ENCODE assay signal across 7 mouse cellular contexts in genomic region chr6:116338520-116338919, GRCm38 (mm10). TPM values are rescaled to one million over a fixed set of nuclear protein-coding genes. Genes with fewer than 3 reads are reported as not detected.
DNase-seq lines count a peak whose midpoint lies in the region; ATAC-seq and TF ChIP-seq lines count a peak whose summit lies in the region.

No protein-coding gene starts in this region.

- no peak for DNase-seq in limb, embryonic 14.5 days (ENCODE audit: low spot score)
- DNase-seq in spleen, postnatal 4 days (ENCODE audit: low spot score in 2 of 2) = no peak
- DNase-seq in right cerebral cortex, adult 2 months (ENCODE audit: low spot score in 2 of 2) = no peak

- H3K27me3 ChIP-seq in megakaryocyte, embryonic 14.5 days (replicated peaks) = peaks cover 1% of the 10 kb centered on the region
- H3K27me3 ChIP-seq in forebrain, embryonic 12.5 days = peaks cover 13% of the 10 kb centered on the region; the same call in 1 of the 2 replicates
- no peaks in the 10 kb centered on the region for H3K27me3 ChIP-seq in limb, embryonic 14.5 days (ENCODE audit: control insufficient read depth, insufficient read depth, low read length)
- no peaks in the 10 kb centered on the region for H3K27me3 ChIP-seq in stomach, embryonic 15.5 days (replicated peaks)

- peaks cover 4% of the 10 kb centered on the region; the same call in 1 of the 2 replicates for H3K9me3 ChIP-seq in megakaryocyte, embryonic 14.5 days
- H3K9me3 ChIP-seq in forebrain, embryonic 12.5 days = no peaks in the 10 kb centered on the region
- no peaks in the 10 kb centered on the region for H3K9me3 ChIP-seq in limb, embryonic 14.5 days (ENCODE audit: control insufficient read depth, low read length)
- H3K9me3 ChIP-seq in stomach, embryonic 15.5 days = no peaks in the 10 kb centered on the region

- H3K27ac ChIP-seq in forebrain, embryonic 12.5 days = no peak overlapping the region
- H3K27ac ChIP-seq in limb, embryonic 14.5 days (replicated peaks; ENCODE audit: low read depth, low read length) = no peak overlapping the region
- H3K27ac ChIP-seq in stomach, embryonic 15.5 days = no peak overlapping the region

- WGBS in forebrain, embryonic 12.5 days = 9% methylated on average over 8 of the region's 8 CpGs
- WGBS in limb, embryonic 14.5 days = 7% methylated on average over 8 of the region's 8 CpGs
- 7% methylated on average over 8 of the region's 8 CpGs for WGBS in stomach, embryonic 15.5 days

- peak overlapping the region; percentile 93 for H3K4me3 ChIP-seq in megakaryocyte, embryonic 14.5 days (replicated peaks)
- H3K4me3 ChIP-seq in forebrain, embryonic 12.5 days (replicated peaks) = peak overlapping the region; percentile 98
- peak overlapping the region; percentile 85 for H3K4me3 ChIP-seq in limb, embryonic 14.5 days (replicated peaks; ENCODE audit: low read length)
- H3K4me3 ChIP-seq in stomach, embryonic 15.5 days (replicated peaks) = peak overlapping the region; percentile 100

- H3K9ac ChIP-seq in forebrain, embryonic 12.5 days = peak overlapping the region; percentile 80
- peak overlapping the region; percentile 77 for H3K9ac ChIP-seq in limb, embryonic 14.5 days (ENCODE audit: low read depth, low read length, severe bottlenecking)
- peak overlapping the region; percentile 83; the same call in 1 of the 2 replicates for H3K9ac ChIP-seq in stomach, embryonic 15.5 days

- peak overlapping the region; percentile 64 for H3K4me2 ChIP-seq in forebrain, embryonic 12.5 days
- H3K4me2 ChIP-seq in limb, embryonic 14.5 days (replicated peaks; ENCODE audit: low read depth, low read length, severe bottlenecking) = peak overlapping the region; percentile 71
- H3K4me2 ChIP-seq in stomach, embryonic 15.5 days = peak overlapping the region; percentile 62

- no peak for TF ChIP-seq POLR2A in limb, embryonic 14.5 days (IDR thresholded peaks at IDR 0.05; ENCODE audit: borderline replicate concordance, extremely low read depth, insufficient read depth, insufficient read length)

- peaks cover 36% of the 10 kb centered on the region for H3K36me3 ChIP-seq in megakaryocyte, embryonic 14.5 days (replicated peaks; ENCODE audit: low read length)
- H3K36me3 ChIP-seq in forebrain, embryonic 12.5 days (replicated peaks) = peaks cover 5% of the 10 kb centered on the region; the same call in 1 of the 2 replicates
- no peaks in the 10 kb centered on the region for H3K36me3 ChIP-seq in limb, embryonic 14.5 days (ENCODE audit: control insufficient read depth, insufficient read depth, low read length)
- H3K36me3 ChIP-seq in stomach, embryonic 15.5 days = no peaks in the 10 kb centered on the region

- no peak for ATAC-seq in megakaryocyte, adult 5-6 weeks (ENCODE audit: poor library complexity, severe bottlenecking)
- no peak for ATAC-seq in forebrain, embryonic 12.5 days (ENCODE audit: low FRiP score)
- ATAC-seq in limb, embryonic 14.5 days (ENCODE audit: low FRiP score, low read depth) = no peak
- no peak for ATAC-seq in stomach, embryonic 15.5 days (ENCODE audit: insufficient read depth, low FRiP score, low read depth)

- H3K4me1 ChIP-seq in megakaryocyte, embryonic 14.5 days = peaks cover 44% of the 10 kb centered on the region
- H3K4me1 ChIP-seq in forebrain, embryonic 12.5 days = peaks cover 15% of the 10 kb centered on the region
- no peaks in the 10 kb centered on the region for H3K4me1 ChIP-seq in limb, embryonic 14.5 days (ENCODE audit: control insufficient read depth, insufficient read depth, low read length)
- H3K4me1 ChIP-seq in stomach, embryonic 15.5 days = no peaks in the 10 kb centered on the region

RNA-seq across cellular contexts. Expression of gene March8, which starts 0.7 kb away (rescaled TPM):
- polyA plus RNA-seq in megakaryocyte, embryonic 14.5 days (2012; ENCODE audit: insufficient read depth, low replicate concordance) = 3.4 and 8.1 TPM in 2 replicates
- total RNA-seq in megakaryocyte, adult 5-6 weeks (2015) = 4.7 and 8.4 TPM in 2 replicates
- 15.1 and 15.2 TPM in 2 replicates for total RNA-seq in megakaryocyte, adult 5-6 weeks (2017)
- polyA plus RNA-seq in forebrain, embryonic 12.5 days (2016; fragmentation: Nextera tagmentation; extraction: Ambion mirVana) = 52.2 and 54.7 TPM in 2 replicates
- polyA plus RNA-seq in limb, embryonic 14.5 days (2012; rRNA removed) = 40.4 and 49.4 TPM in 2 replicates
- polyA plus RNA-seq in limb, embryonic 14.5 days (2014; fragmentation: Nextera tagmentation; extraction: Ambion mirVana) = 27.0 and 29.6 TPM in 2 replicates
- 33.6 and 38.2 TPM in 2 replicates for polyA plus RNA-seq in stomach, embryonic 15.5 days (2015; fragmentation: Nextera tagmentation; extraction: Ambion mirVana)
